Mouse (Mus musculus) liver, embryonic 15.5 days (tissue): Measurements from ENCODE around the gene Ttf1. TPM values are rescaled to one million over a fixed set of nuclear protein-coding genes. Genes with fewer than 3 reads are reported as not detected.
A peak's percentile ranks its signal among the peaks of the same experiment; 100 is the strongest.
"Not testable (repeated sequence)": the region's sequence is repeated elsewhere in the genome, so short reads cannot be mapped to it uniquely, and the experiment has no call there.

Source experiments
- ATAC-seq: fragments of 200-750 bp; cut with Nextera tagmentation; 2 replicates; pipeline ENCODE4 v1.8.0; 2017; ENCODE audit warnings: moderate number of reproducible peaks, mild to moderate bottlenecking, moderate library complexity; ENCODE audit not compliant: insufficient read depth
- H3K27ac ChIP-seq: fragments of 300-500 bp; sonication (generic); replicated peaks from 2 replicates; pipeline ENCODE4 v1.5.1; 2015; ENCODE audit warnings: mild to moderate bottlenecking, inconsistent platforms
- H3K27me3 ChIP-seq: fragments of 300-500 bp; sonication (generic); 2 replicates; pipeline ENCODE4 v1.6.1; 2015; ENCODE audit warnings: mild to moderate bottlenecking, inconsistent platforms
- H3K36me3 ChIP-seq: fragments of 300-500 bp; sonication (generic); replicated peaks from 2 replicates; pipeline ENCODE4 v1.6.1; 2015; ENCODE audit warnings: moderate library complexity, mild to moderate bottlenecking, inconsistent platforms
- H3K4me1 ChIP-seq: fragments of 300-500 bp; sonication (generic); replicated peaks from 2 replicates; pipeline ENCODE4 v1.6.1; 2015; ENCODE audit warnings: inconsistent platforms
- H3K4me2 ChIP-seq: fragments of 300-500 bp; sonication (generic); 2 replicates; pipeline ENCODE4 v1.6.1; 2015; ENCODE audit warnings: moderate library complexity, mild to moderate bottlenecking, inconsistent platforms
- H3K4me3 ChIP-seq: fragments of 300-500 bp; sonication (generic); replicated peaks from 2 replicates; pipeline ENCODE4 v1.5.1; 2015; ENCODE audit warnings: mild to moderate bottlenecking, inconsistent platforms
- H3K9ac ChIP-seq: fragments of 300-500 bp; sonication (generic); 2 replicates; pipeline ENCODE4 v1.6.1; 2015; ENCODE audit warnings: moderate library complexity, mild to moderate bottlenecking, inconsistent platforms
- H3K9me3 ChIP-seq: fragments of 300-500 bp; sonication (generic); replicated peaks from 2 replicates; pipeline ENCODE4 v1.6.1; 2016; ENCODE audit warnings: inconsistent platforms
- WGBS: fragments of 180-500 bp; shearing (Covaris S2); methylation state at CpG from one replicate; pipeline ENCODE4 v1.1.7; 2015; ENCODE audit warnings: mixed read lengths; ENCODE audit not compliant: insufficient replicate concordance; 5-methylcytosine and 5-hydroxymethylcytosine counted together
- polyA plus RNA-seq: library from polyadenylated mRNA; unstranded; fragments of >200 nt; fragmentation: Nextera tagmentation; extraction: Ambion mirVana; gene quantifications from 2 replicates; pipeline ENCODE4 v1.2.1, GENCODE M21; 2015

The Ttf1 gene
- polyA plus RNA-seq, 1 experiment from 2014 or later: 4.0 TPM

DNA sequence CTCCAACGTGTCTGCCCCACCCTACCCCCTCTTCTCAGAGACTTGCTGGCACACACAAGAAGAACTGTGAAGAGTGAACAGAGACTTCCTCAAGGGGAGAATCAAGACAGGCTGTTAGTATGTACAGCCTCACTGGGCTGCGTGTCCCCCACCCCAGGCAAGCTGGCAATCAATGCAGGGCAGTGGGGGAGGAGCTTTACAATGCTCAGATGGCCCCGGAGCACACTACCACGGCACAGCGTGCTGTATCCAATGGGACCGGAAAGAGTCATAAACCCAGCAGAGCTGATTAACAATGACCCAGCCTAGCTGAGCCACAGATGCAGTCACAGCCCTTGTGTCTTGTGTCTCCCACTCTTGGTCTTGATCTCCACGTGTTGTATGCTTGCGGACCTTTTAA lies 38.7 kb downstream of the Ttf1 start:
- ATAC-seq: no peak
- no peaks in the 10 kb centered on the region for H3K27me3 ChIP-seq
- no peaks in the 10 kb centered on the region for H3K4me1 ChIP-seq
- no peak overlapping the region for H3K9ac ChIP-seq
- H3K27ac ChIP-seq: no peak overlapping the region
- H3K36me3 ChIP-seq: no peaks in the 10 kb centered on the region
- no peak overlapping the region for H3K4me3 ChIP-seq
- WGBS: 67% methylated on average over 8 of the region's 8 CpGs
- no peak overlapping the region for H3K4me2 ChIP-seq
- no peaks in the 10 kb centered on the region for H3K9me3 ChIP-seq

GRCm38 (mm10) chr2:29099646-29100045 lies 39.6 kb downstream of the Ttf1 start:
- WGBS: 70% methylated on average over 14 of the region's 14 CpGs
- Histone ChIP-seq H3K9ac (no peak overlapping the region), H3K36me3 (no peaks in the 10 kb centered on the region), H3K4me1 (no peaks in the 10 kb centered on the region), H3K4me3 (no peak overlapping the region), H3K9me3 (no peaks in the 10 kb centered on the region), H3K4me2 (no peak overlapping the region), H3K27ac (no peak overlapping the region), H3K27me3 (no peaks in the 10 kb centered on the region)
- no peak for ATAC-seq

- no peak for ATAC-seq
- Histone ChIP-seq H3K9me3 (no peaks in the 10 kb centered on the region), H3K27ac (no peak overlapping the region), H3K27me3 (no peaks in the 10 kb centered on the region), H3K4me1 (no peaks in the 10 kb centered on the region), H3K36me3 (no peaks in the 10 kb centered on the region), H3K9ac (no peak overlapping the region), H3K4me2 (peak overlapping the region; percentile 43), H3K4me3 (peak overlapping the region; percentile 17)
- 38% methylated on average over 7 of the region's 7 CpGs for WGBS
These were observed 40.9 kb downstream of the Ttf1 start for GRCm38 (mm10) chr2:29100822-29101534.

- not testable (repeated sequence) for ATAC-seq
These were observed 42.6 kb downstream of the Ttf1 start for GRCm38 (mm10) chr2:29102416-29103377.

GRCm38 (mm10) chr2:29120969-29121368 lies 60.9 kb downstream of the Ttf1 start:
- H3K9me3 ChIP-seq: no peaks in the 10 kb centered on the region
- H3K4me1 ChIP-seq: peaks cover 12% of the 10 kb centered on the region
- no peak for ATAC-seq
- H3K4me3 ChIP-seq: no peak overlapping the region
- no peak overlapping the region for H3K9ac ChIP-seq
- H3K4me2 ChIP-seq: no peak overlapping the region
- H3K36me3 ChIP-seq: no peaks in the 10 kb centered on the region
- H3K27me3 ChIP-seq: no peaks in the 10 kb centered on the region
- H3K27ac ChIP-seq: no peak overlapping the region

More at GRCm38 (mm10) chr2:29102416-29103377, 42.6 kb downstream of the Ttf1 start:
- not testable (repeated sequence) for H3K27ac ChIP-seq, H3K36me3 ChIP-seq, H3K9me3 ChIP-seq, H3K4me1 ChIP-seq, H3K27me3 ChIP-seq, H3K9ac ChIP-seq, H3K4me2 ChIP-seq, H3K4me3 ChIP-seq
- WGBS: 57% methylated on average over 10 of the region's 10 CpGs

DNA sequence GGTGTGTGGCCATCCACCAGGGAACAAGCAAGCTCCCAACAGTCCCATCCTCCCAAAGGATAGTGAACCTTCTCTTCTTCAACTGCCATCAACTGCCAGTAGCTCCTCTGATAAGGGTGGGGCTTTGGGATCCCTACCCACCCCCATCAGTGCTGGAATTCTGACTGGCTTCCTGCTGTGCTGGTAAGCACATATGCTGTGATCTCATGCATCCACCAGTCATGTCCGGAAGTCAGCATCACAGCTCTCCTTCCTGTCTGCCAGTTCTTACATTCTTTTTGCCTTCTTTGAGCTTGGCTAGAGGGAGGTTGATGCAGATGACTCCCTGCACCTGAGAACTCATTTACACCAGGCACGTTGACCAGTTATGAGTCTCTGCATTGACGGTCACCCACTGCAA lies 62.4 kb downstream of the Ttf1 start:
- WGBS: 48% methylated on average over 3 of the region's 3 CpGs
- H3K27me3 ChIP-seq: no peaks in the 10 kb centered on the region

GRCm38 (mm10) chr2:29123907-29124569 lies 64.0 kb downstream of the Ttf1 start, which contains the start of gene Setx:
Gene Setx (plus strand): TSS chr2:29124181.
- WGBS: 62% methylated on average over 14 of the region's 14 CpGs
- no peak for ATAC-seq
- H3K27me3 ChIP-seq: no peaks in the 10 kb centered on the region
- H3K4me3 ChIP-seq: peak within 1 kb of the TSS; percentile 91
- peak within 1 kb of the TSS; percentile 86 for H3K4me2 ChIP-seq
- H3K36me3 ChIP-seq: peaks cover 8% of the 10 kb centered on the region; the same call in 1 of the 2 replicates
- peak within 1 kb of the TSS; percentile 95 for H3K27ac ChIP-seq
- H3K4me1 ChIP-seq: peaks cover 20% of the 10 kb centered on the region
- H3K9me3 ChIP-seq: no peaks in the 10 kb centered on the region
- peak within 1 kb of the TSS; percentile 86 for H3K9ac ChIP-seq

More for the DNA sequence above, 62.4 kb downstream of the Ttf1 start:
- no peak overlapping the region for H3K4me3 ChIP-seq
- H3K9ac ChIP-seq: no peak overlapping the region
- no peak for ATAC-seq
- 0 out of 2 replicates have a peak overlapping the region, but pooled peaks have one; percentile 4 for H3K27ac ChIP-seq
- H3K9me3 ChIP-seq: no peaks in the 10 kb centered on the region
- H3K4me1 ChIP-seq: peaks cover 20% of the 10 kb centered on the region
- no peak overlapping the region for H3K4me2 ChIP-seq
- H3K36me3 ChIP-seq: peaks cover 4% of the 10 kb centered on the region; the same call in 1 of the 2 replicates

DNA sequence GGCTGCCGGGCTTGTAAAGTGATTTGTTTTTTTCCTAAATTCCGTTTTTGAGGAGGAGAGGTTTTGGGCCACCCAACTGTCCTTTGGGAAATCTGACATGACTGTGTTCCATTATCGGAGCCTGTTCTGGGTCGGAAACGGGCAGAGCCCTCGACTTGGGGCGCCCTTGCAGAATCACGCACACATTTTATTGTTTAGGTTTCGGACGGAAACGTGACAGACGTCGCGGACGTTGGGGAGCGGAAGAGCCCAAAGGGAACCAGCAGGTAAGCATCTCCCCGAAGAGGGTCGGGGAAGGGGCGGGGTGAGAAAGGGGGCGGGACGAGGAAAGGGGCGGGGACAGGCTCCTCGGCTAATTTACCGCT lies 64.5 kb downstream of the Ttf1 start:
- Histone ChIP-seq H3K4me1 (peaks cover 20% of the 10 kb centered on the region), H3K9me3 (no peaks in the 10 kb centered on the region), H3K36me3 (peaks cover 14% of the 10 kb centered on the region), H3K4me2 (peak overlapping the region; percentile 86), H3K9ac (peak overlapping the region; percentile 86), H3K27ac (peak overlapping the region; percentile 95), H3K27me3 (no peaks in the 10 kb centered on the region), H3K4me3 (peak overlapping the region; percentile 91)
- no peak for ATAC-seq
- under 1% methylated on average over 24 of the region's 24 CpGs for WGBS

GRCm38 (mm10) chr2:29124936-29125701 lies 65.1 kb downstream of the Ttf1 start:
- no peaks in the 10 kb centered on the region for H3K9me3 ChIP-seq
- peak overlapping the region; percentile 86 for H3K4me2 ChIP-seq
- peak overlapping the region; percentile 95 for H3K27ac ChIP-seq
- H3K4me3 ChIP-seq: peak overlapping the region; percentile 91
- peaks cover 20% of the 10 kb centered on the region for H3K4me1 ChIP-seq
- no peaks in the 10 kb centered on the region for H3K27me3 ChIP-seq
- H3K36me3 ChIP-seq: peaks cover 19% of the 10 kb centered on the region
- under 1% methylated on average over 81 of the region's 81 CpGs for WGBS
- H3K9ac ChIP-seq: peak overlapping the region; percentile 86
- ATAC-seq: peak; percentile 96

DNA sequence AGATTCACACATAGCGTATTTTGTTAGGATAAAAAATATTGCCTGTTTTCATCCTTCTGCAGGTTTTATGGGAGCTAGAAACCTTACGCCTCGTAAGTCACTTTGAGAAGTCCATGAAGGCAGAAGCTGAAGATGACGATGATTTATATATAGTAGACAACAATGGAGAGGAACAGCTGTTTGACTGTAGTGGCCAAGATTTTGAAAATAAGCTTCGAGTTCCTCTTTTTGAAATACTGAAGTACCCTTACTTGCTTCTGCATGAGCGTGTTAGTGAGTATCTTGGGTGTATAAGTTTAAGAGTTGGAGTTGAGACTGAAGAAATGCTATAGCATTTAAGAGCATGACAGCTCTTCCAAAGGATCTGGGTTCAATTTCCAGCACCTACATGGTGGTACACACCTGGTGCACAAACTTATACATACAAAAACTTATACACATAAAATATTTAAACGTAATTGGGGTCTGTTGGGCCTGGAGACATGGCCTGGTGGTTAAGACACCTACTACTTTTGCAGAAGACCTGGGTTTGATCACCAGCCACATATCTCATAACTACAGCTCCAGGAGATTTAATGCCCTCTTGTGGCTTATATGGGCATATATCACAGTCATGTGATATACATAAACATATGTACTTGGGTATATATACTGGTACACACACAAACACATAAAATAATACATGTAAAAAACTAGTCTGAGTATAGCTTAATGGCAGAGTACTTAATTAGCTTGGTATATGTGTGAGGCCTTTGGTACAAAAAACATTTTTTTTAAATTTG lies 70.2 kb downstream of the Ttf1 start:
- no peak for ATAC-seq
- Histone ChIP-seq H3K4me3 (no peak overlapping the region), H3K27ac (no peak overlapping the region), H3K4me1 (peaks cover 13% of the 10 kb centered on the region), H3K9me3 (no peaks in the 10 kb centered on the region), H3K27me3 (no peaks in the 10 kb centered on the region), H3K9ac (no peak overlapping the region), H3K36me3 (peaks cover 55% of the 10 kb centered on the region), H3K4me2 (no peak overlapping the region)
- WGBS: 73% methylated on average over 7 of the region's 7 CpGs
